Mouse (Mus musculus): ENCODE measurements at regions not wholly inside any gene's neighbourhood (a gene's known extent, or its start where the extent isn't known, plus 50 kb on each side); places are given as distances from the start of the nearest gene placed in this dataset.

GRCm38 (mm10) chr17:45799725-45800124 is 66.1 kb upstream of the 1600014C23Rik start:
- no peak overlapping the region for H3K9ac ChIP-seq (ENCODE audit: insufficient read depth, low read depth, low read length, poor library complexity, severe bottlenecking)
- no peaks in the 10 kb centered on the region for H3K4me1 ChIP-seq (ENCODE audit: control insufficient read depth in 2 of 2, insufficient read depth in 2 of 2, low read length in 2 of 2, poor library complexity in 1 of 2)
- TF ChIP-seq ZNF384 (IDR thresholded peaks at IDR 0.05; ENCODE audit: low read depth, low read length) (no peak), MAFK (IDR thresholded peaks at IDR 0.05; ENCODE audit: insufficient read depth, low read depth, low read length) (no peak), CHD2 (IDR thresholded peaks at IDR 0.05; ENCODE audit: low read depth, low read length) (no peak), ZC3H11A (IDR thresholded peaks at IDR 0.05; ENCODE audit: borderline replicate concordance, low read depth, low read length) (no peak), HCFC1 (IDR thresholded peaks at IDR 0.05; ENCODE audit: borderline replicate concordance, insufficient read depth, low read length) (no peak)
- H3K4me3 ChIP-seq (ENCODE audit: insufficient read depth in 1 of 2, low read depth in 1 of 2, low read length in 2 of 2, poor library complexity in 1 of 2, severe bottlenecking in 1 of 2), result no peak overlapping the region
- in situ Hi-C loops (cut with MboI; ENCODE audit: low sequenced_read_pairs in 2 of 2, unreplicated experiment in 2 of 2), result no loop called here
- no peak for DNase-seq (ENCODE audit: low read depth, low spot score)
- H3K9me3 ChIP-seq (ENCODE audit: control insufficient read depth, insufficient read depth, low read depth, low read length), result no peaks in the 10 kb centered on the region
- H3K27ac ChIP-seq (ENCODE audit: insufficient read depth, low read depth, low read length, poor library complexity, severe bottlenecking), result no peak overlapping the region
- H3K36me3 ChIP-seq (ENCODE audit: control insufficient read depth, insufficient read depth, low read length, poor library complexity, severe bottlenecking), result no peaks in the 10 kb centered on the region

GRCm38 (mm10) chr17:45798996-45799395 is 65.4 kb upstream of the 1600014C23Rik start:
- no peaks in the 10 kb centered on the region for H3K4me1 ChIP-seq (ENCODE audit: control insufficient read depth in 2 of 2, insufficient read depth in 2 of 2, low read length in 2 of 2, poor library complexity in 1 of 2)
- TF ChIP-seq MAFK (IDR thresholded peaks at IDR 0.05; ENCODE audit: insufficient read depth, low read depth, low read length), result no peak
- in situ Hi-C loops (cut with MboI; ENCODE audit: low sequenced_read_pairs in 2 of 2, unreplicated experiment in 2 of 2), result no loop called here
- no peaks in the 10 kb centered on the region for H3K9me3 ChIP-seq (ENCODE audit: control insufficient read depth, insufficient read depth, low read depth, low read length)
- no peak overlapping the region for H3K27ac ChIP-seq (ENCODE audit: insufficient read depth, low read depth, low read length, poor library complexity, severe bottlenecking)
- H3K36me3 ChIP-seq (ENCODE audit: control insufficient read depth, insufficient read depth, low read length, poor library complexity, severe bottlenecking), result no peaks in the 10 kb centered on the region
- H3K9ac ChIP-seq (ENCODE audit: insufficient read depth, low read depth, low read length, poor library complexity, severe bottlenecking), result no peak overlapping the region
- no peak overlapping the region for H3K4me3 ChIP-seq (ENCODE audit: insufficient read depth in 1 of 2, low read depth in 1 of 2, low read length in 2 of 2, poor library complexity in 1 of 2, severe bottlenecking in 1 of 2)
- DNase-seq (ENCODE audit: low read depth, low spot score), result no peak

DNA sequence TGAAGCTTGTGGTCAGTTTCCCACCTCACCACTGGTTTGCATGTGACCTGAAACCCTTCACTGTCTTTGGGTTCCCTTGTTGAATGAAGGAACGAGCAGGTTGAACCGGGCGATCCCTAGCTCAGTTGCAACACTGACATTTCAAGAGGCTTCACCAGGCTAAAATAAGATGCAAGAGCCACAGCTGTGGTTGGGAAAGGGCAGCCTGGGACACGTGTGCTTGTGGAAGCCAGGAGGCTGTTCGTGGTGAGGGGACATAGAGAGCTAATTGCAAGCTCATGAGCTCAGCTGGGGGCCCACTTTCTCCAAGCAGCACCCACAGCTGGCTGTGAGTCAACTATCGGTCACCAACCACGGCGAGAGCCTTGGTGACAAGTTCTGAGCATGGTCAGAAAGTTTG is 64.8 kb upstream of the 1600014C23Rik start:
- no peak overlapping the region for H3K4me3 ChIP-seq (ENCODE audit: insufficient read depth in 1 of 2, low read depth in 1 of 2, low read length in 2 of 2, poor library complexity in 1 of 2, severe bottlenecking in 1 of 2)
- H3K9me3 ChIP-seq (ENCODE audit: control insufficient read depth, insufficient read depth, low read depth, low read length), result no peaks in the 10 kb centered on the region
- in situ Hi-C loops (cut with MboI; ENCODE audit: low sequenced_read_pairs in 2 of 2, unreplicated experiment in 2 of 2), result no loop called here
- H3K27ac ChIP-seq (ENCODE audit: insufficient read depth, low read depth, low read length, poor library complexity, severe bottlenecking), result no peak overlapping the region
- H3K36me3 ChIP-seq (ENCODE audit: control insufficient read depth, insufficient read depth, low read length, poor library complexity, severe bottlenecking), result no peaks in the 10 kb centered on the region
- no peak for TF ChIP-seq ZNF384 (IDR thresholded peaks at IDR 0.05; ENCODE audit: low read depth, low read length)
- no peak for TF ChIP-seq ZC3H11A (IDR thresholded peaks at IDR 0.05; ENCODE audit: borderline replicate concordance, low read depth, low read length)
- TF ChIP-seq CHD2 (IDR thresholded peaks at IDR 0.05; ENCODE audit: low read depth, low read length), result no peak
- no peak for TF ChIP-seq HCFC1 (IDR thresholded peaks at IDR 0.05; ENCODE audit: borderline replicate concordance, insufficient read depth, low read length)
- TF ChIP-seq MAFK (IDR thresholded peaks at IDR 0.05; ENCODE audit: insufficient read depth, low read depth, low read length), result no peak
- H3K4me1 ChIP-seq (ENCODE audit: control insufficient read depth in 2 of 2, insufficient read depth in 2 of 2, low read length in 2 of 2, poor library complexity in 1 of 2), result no peaks in the 10 kb centered on the region
- no peak for DNase-seq (ENCODE audit: low read depth, low spot score)
- H3K9ac ChIP-seq (ENCODE audit: insufficient read depth, low read depth, low read length, poor library complexity, severe bottlenecking), result no peak overlapping the region

DNA sequence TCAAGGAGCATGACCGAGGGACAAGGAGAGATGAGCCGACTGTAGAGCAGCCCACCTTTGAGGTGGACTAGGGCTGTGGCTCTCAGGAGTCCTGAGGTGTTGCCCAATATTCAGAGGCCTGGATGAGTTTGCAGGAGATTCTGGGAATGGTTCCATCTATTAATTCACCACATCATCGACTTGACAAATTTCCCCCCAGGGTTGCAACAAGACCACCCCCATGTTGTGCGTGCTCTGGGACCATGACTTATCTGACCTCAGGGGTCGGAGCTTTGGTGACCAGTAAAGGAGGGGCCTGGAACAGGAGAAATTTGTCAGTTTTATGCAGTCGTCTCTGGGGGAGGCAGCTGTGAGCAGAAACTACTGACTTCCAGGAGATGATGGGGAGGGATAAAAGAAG is 63.5 kb upstream of the 1600014C23Rik start:
- H3K9ac ChIP-seq (ENCODE audit: insufficient read depth, low read depth, low read length, poor library complexity, severe bottlenecking), result no peak overlapping the region
- TF ChIP-seq CHD2 (IDR thresholded peaks at IDR 0.05; ENCODE audit: low read depth, low read length), result no peak
- no peak for TF ChIP-seq HCFC1 (IDR thresholded peaks at IDR 0.05; ENCODE audit: borderline replicate concordance, insufficient read depth, low read length)
- no peak for TF ChIP-seq MAFK (IDR thresholded peaks at IDR 0.05; ENCODE audit: insufficient read depth, low read depth, low read length)
- TF ChIP-seq ZC3H11A (IDR thresholded peaks at IDR 0.05; ENCODE audit: borderline replicate concordance, low read depth, low read length), result no peak
- TF ChIP-seq ZNF384 (IDR thresholded peaks at IDR 0.05; ENCODE audit: low read depth, low read length), result no peak
- H3K36me3 ChIP-seq (ENCODE audit: control insufficient read depth, insufficient read depth, low read length, poor library complexity, severe bottlenecking), result no peaks in the 10 kb centered on the region
- 0 out of 2 replicates have a peak overlapping the region, but pooled peaks have one; percentile 12 for H3K27ac ChIP-seq (ENCODE audit: insufficient read depth, low read depth, low read length, poor library complexity, severe bottlenecking)
- DNase-seq (ENCODE audit: low read depth, low spot score), result no peak
- in situ Hi-C loops (cut with MboI; ENCODE audit: low sequenced_read_pairs in 2 of 2, unreplicated experiment in 2 of 2), result no loop called here
- no peaks in the 10 kb centered on the region for H3K4me1 ChIP-seq (ENCODE audit: control insufficient read depth in 2 of 2, insufficient read depth in 2 of 2, low read length in 2 of 2, poor library complexity in 1 of 2)
- no peaks in the 10 kb centered on the region for H3K9me3 ChIP-seq (ENCODE audit: control insufficient read depth, insufficient read depth, low read depth, low read length)
- no peak overlapping the region for H3K4me3 ChIP-seq (ENCODE audit: insufficient read depth in 1 of 2, low read depth in 1 of 2, low read length in 2 of 2, poor library complexity in 1 of 2, severe bottlenecking in 1 of 2)

GRCm38 (mm10) chr17:45794926-45795325 is 61.3 kb upstream of the 1600014C23Rik start:
- Histone ChIP-seq H3K4me1 (ENCODE audit: control insufficient read depth in 2 of 2, insufficient read depth in 2 of 2, low read length in 2 of 2, poor library complexity in 1 of 2) (peaks cover 0 to 2% of the 10 kb centered on the region in 2 experiments; a peak in 1 of 4 replicates), H3K36me3 (ENCODE audit: control insufficient read depth, insufficient read depth, low read length, poor library complexity, severe bottlenecking) (no peaks in the 10 kb centered on the region), H3K9me3 (ENCODE audit: control insufficient read depth, insufficient read depth, low read depth, low read length) (no peaks in the 10 kb centered on the region), H3K27ac (ENCODE audit: insufficient read depth, low read depth, low read length, poor library complexity, severe bottlenecking) (no peak overlapping the region), H3K9ac (ENCODE audit: insufficient read depth, low read depth, low read length, poor library complexity, severe bottlenecking) (no peak overlapping the region), H3K4me3 (ENCODE audit: insufficient read depth in 1 of 2, low read depth in 1 of 2, low read length in 2 of 2, poor library complexity in 1 of 2, severe bottlenecking in 1 of 2) (no peak overlapping the region)
- DNase-seq (ENCODE audit: low read depth, low spot score), result no peak
- no peak for TF ChIP-seq CHD2 (IDR thresholded peaks at IDR 0.05; ENCODE audit: low read depth, low read length)
- TF ChIP-seq ZNF384 (IDR thresholded peaks at IDR 0.05; ENCODE audit: low read depth, low read length), result no peak
- TF ChIP-seq ZC3H11A (IDR thresholded peaks at IDR 0.05; ENCODE audit: borderline replicate concordance, low read depth, low read length), result no peak
- TF ChIP-seq HCFC1 (IDR thresholded peaks at IDR 0.05; ENCODE audit: borderline replicate concordance, insufficient read depth, low read length), result no peak
- no peak for TF ChIP-seq MAFK (IDR thresholded peaks at IDR 0.05; ENCODE audit: insufficient read depth, low read depth, low read length)
- in situ Hi-C loops (cut with MboI; ENCODE audit: low sequenced_read_pairs in 2 of 2, unreplicated experiment in 2 of 2), result no loop called here
